Mouse (Mus musculus) left cerebral cortex, adult 2 months (tissue): Measurements from ENCODE around the gene Pigf. TPM values are rescaled to one million over a fixed set of nuclear protein-coding genes. Genes with fewer than 3 reads are reported as not detected.
A peak's percentile ranks its signal among the peaks of the same experiment; 100 is the strongest.

Experiments used
- DNase-seq, 2 experiments: peaks; one replicate each; pipeline ENCODE4 v3.0.0; 2021 to 2022; ENCODE audit warnings: low spot score in 2 of 2, mixed read lengths in 1 of 2; ENCODE audit errors: extremely low spot score in 1 of 2
- H3K27ac ChIP-seq: fragments of 200-600 bp; 2 replicates; pipeline ENCODE4 v1.8.1; 2022
- H3K4me3 ChIP-seq: fragments of 200-600 bp; 2 replicates; pipeline ENCODE4 v1.8.1; 2022
- CTCF ChIP-seq: fragments of 200-600 bp; IDR thresholded peaks from 2 replicates; pipeline ENCODE4 v1.8.1; 2022; ENCODE audit warnings: antibody characterized with exemption, mild to moderate bottlenecking, moderate library complexity
- intact Hi-C: fragments of 180-260 bp; cut with DNase I; formaldehyde crosslinking; loops from one replicate; pipeline ENCODE4 v1.15.1; 2025
- total RNA-seq, 2 experiments: library from RNA; stranded (reverse); gene quantifications; 2 replicates each; pipeline ENCODE4 v1.2.3; 2021

The Pigf gene
- total RNA-seq, 2 experiments from 2014 or later = 18.9 to 21.3 TPM

GRCm38 (mm10) chr17:86964502-86964901 is 60.7 kb downstream of the Pigf start:
- peak; percentile 60 to 66 for DNase-seq
- intact Hi-C loops = loop anchor here (5.0 kb wide), 2 partner anchors 48 to 143 kb away; partner anchors contain the start of gene Socs5
- Histone ChIP-seq H3K4me3 (peak overlapping the region; percentile 57), H3K27ac (peak overlapping the region; percentile 42)
- TF ChIP-seq CTCF = no peak

GRCm38 (mm10) chr17:86964041-86964440 is 61.2 kb downstream of the Pigf start:
- no peak for DNase-seq
- no peak for TF ChIP-seq CTCF
- peak overlapping the region; percentile 57 for H3K4me3 ChIP-seq
- intact Hi-C loops = loop anchor here (5.0 kb wide), 2 partner anchors 48 to 143 kb away; partner anchors contain the start of gene Socs5
- peak overlapping the region; percentile 36; the same call in 1 of the 2 replicates for H3K27ac ChIP-seq

GRCm38 (mm10) chr17:86963586-86963902 is 61.7 kb downstream of the Pigf start:
- Histone ChIP-seq H3K4me3 (peak overlapping the region; percentile 57), H3K27ac (peak overlapping the region; percentile 78)
- intact Hi-C loops = loop anchor here (2.0 to 5.0 kb wide), 5 partner anchors 27 to 144 kb away; partner anchors contain the start of genes Cript, Pigf and Socs5
- TF ChIP-seq CTCF = no peak
- DNase-seq = peak in 1 of 2 experiments; percentile 40

- no peak for TF ChIP-seq CTCF
- H3K4me3 ChIP-seq = peak within 1 kb of the TSS; percentile 57
- intact Hi-C loops = loop anchor here (2.0 to 5.0 kb wide), 5 partner anchors 26 to 144 kb away; partner anchors contain the start of genes Cript, Pigf and Socs5
- H3K27ac ChIP-seq = peak within 1 kb of the TSS; percentile 97
- peak; percentile 81 to 89 for DNase-seq
These were observed 62.2 kb downstream of the Pigf start, which contains the start of gene Rhoq for GRCm38 (mm10) chr17:86962894-86963585. Gene Rhoq (plus strand): TSS chr17:86963082.

- TF ChIP-seq CTCF = peak; percentile 73
- Histone ChIP-seq H3K27ac (peak overlapping the region; percentile 97), H3K4me3 (peak overlapping the region; percentile 57)
- intact Hi-C loops = loop anchor here (2.0 to 5.0 kb wide), 5 partner anchors 26 to 145 kb away; partner anchors contain the start of genes Cript, Pigf and Socs5
- DNase-seq = peak; percentile 79 to 85
These were observed 62.8 kb downstream of the Pigf start for GRCm38 (mm10) chr17:86962297-86962893.

- TF ChIP-seq CTCF = no peak
- no peak for DNase-seq
- H3K4me3 ChIP-seq = no peak overlapping the region
- intact Hi-C loops = loop anchor here (5.0 kb wide), 2 partner anchors 51 to 146 kb away; partner anchors contain the start of gene Socs5
- peak overlapping the region; percentile 97; the same call in 1 of the 2 replicates for H3K27ac ChIP-seq
These were observed 63.8 kb downstream of the Pigf start for GRCm38 (mm10) chr17:86961301-86961841.

GRCm38 (mm10) chr17:86957968-86958367 is 67.2 kb downstream of the Pigf start:
- Histone ChIP-seq H3K4me3 (no peak overlapping the region), H3K27ac (no peak overlapping the region)
- DNase-seq = no peak
- intact Hi-C loops = no loop called here
- no peak for TF ChIP-seq CTCF

GRCm38 (mm10) chr17:86957239-86957638 is 68.0 kb downstream of the Pigf start:
- intact Hi-C loops = no loop called here
- no peak for DNase-seq
- no peak for TF ChIP-seq CTCF
- H3K27ac ChIP-seq = no peak overlapping the region
- no peak overlapping the region for H3K4me3 ChIP-seq

GRCm38 (mm10) chr17:86948801-86949200 is 76.4 kb downstream of the Pigf start:
- DNase-seq = no peak
- no peak overlapping the region for H3K4me3 ChIP-seq
- intact Hi-C loops = no loop called here
- no peak overlapping the region for H3K27ac ChIP-seq
- no peak for TF ChIP-seq CTCF

GRCm38 (mm10) chr17:86947840-86948796 is 77.1 kb downstream of the Pigf start, which contains the start of gene Atp6v1e2:
Gene Atp6v1e2 (minus strand): TSS chr17:86947897.
- H3K27ac ChIP-seq = no peak within 1 kb of the TSS
- TF ChIP-seq CTCF = no peak
- intact Hi-C loops = no loop called here
- no peak for DNase-seq
- no peak within 1 kb of the TSS for H3K4me3 ChIP-seq

Other genes with a start within 250 kb of the Pigf start
- not detected for gene Tmem247, start 108.1 kb downstream of the Pigf start, total RNA-seq
- gene Atp6v1e2, start 77.5 kb downstream of the Pigf start, total RNA-seq = not detected
- gene Rhoq, start 62.3 kb downstream of the Pigf start, total RNA-seq = 10 to 100 TPM; 35.6 to 45.0 TPM
- 10 to 100 TPM; 62.1 to 64.1 TPM for gene Cript, start 144 bp upstream of the Pigf start, total RNA-seq
- 100 to 1,000 TPM; 126 to 129 TPM for gene Socs5, start 82.3 kb upstream of the Pigf start, total RNA-seq
- 10 to 100 TPM; 56.6 to 60.0 TPM for gene Mcfd2, start 240.5 kb upstream of the Pigf start, total RNA-seq